In genomic region chr2:122587861-122588519, GRCm38 (mm10) we compare ENCODE assay signal across 15 mouse cellular contexts. TPM values are rescaled to one million over a fixed set of nuclear protein-coding genes. Genes with fewer than 3 reads are reported as not detected.
"Had no signal": no experiment of that assay in that cellular context is flagged by ENCODE, and none has a peak within 500 bp of the region (broad histone marks: within the 10 kb centered on the region; RNA-seq: fewer than 3 reads in every experiment).

No protein-coding gene starts in this region.

- DNase-seq: kidney, adult 2 months; kidney, postnatal 25 days; liver; liver, embryonic 13.5 days; liver, postnatal 0 days; thymus, adult 2 months; thymus, postnatal 25 days had no signal

- H3K27me3 ChIP-seq: intestine, embryonic 15.5 days; kidney, embryonic 15.5 days; limb, embryonic 12.5 days; liver, embryonic 13.5 days; lung, embryonic 15.5 days; midbrain, embryonic 12.5 days; stomach, embryonic 15.5 days had no signal

- H3K36me3 ChIP-seq: intestine, embryonic 15.5 days; kidney, embryonic 15.5 days; limb, embryonic 12.5 days; liver, embryonic 13.5 days; lung, embryonic 15.5 days; midbrain, embryonic 12.5 days; stomach, embryonic 15.5 days had no signal

- H3K27ac ChIP-seq: intestine, embryonic 15.5 days; kidney, embryonic 15.5 days; limb, embryonic 12.5 days; liver, embryonic 13.5 days; lung, embryonic 15.5 days; midbrain, embryonic 12.5 days; stomach, embryonic 15.5 days had no signal

- ATAC-seq: intestine, embryonic 15.5 days; liver, postnatal 0 days; midbrain, embryonic 16.5 days had no signal

- H3K9me3 ChIP-seq: intestine, embryonic 15.5 days; kidney, embryonic 15.5 days; limb, embryonic 12.5 days; liver, embryonic 13.5 days; lung, embryonic 15.5 days; midbrain, embryonic 12.5 days; stomach, embryonic 15.5 days had no signal

- H3K4me1 ChIP-seq: intestine, embryonic 15.5 days; kidney, embryonic 15.5 days; limb, embryonic 12.5 days; liver, embryonic 13.5 days; lung, embryonic 15.5 days; midbrain, embryonic 12.5 days; stomach, embryonic 15.5 days had no signal

- H3K9ac ChIP-seq: intestine, embryonic 15.5 days; kidney, embryonic 15.5 days; limb, embryonic 12.5 days; liver, embryonic 13.5 days; liver, postnatal 0 days; lung, embryonic 15.5 days; midbrain, embryonic 12.5 days; stomach, embryonic 15.5 days had no signal

- H3K4me2 ChIP-seq: intestine, embryonic 15.5 days; kidney, embryonic 15.5 days; limb, embryonic 12.5 days; liver, embryonic 13.5 days; lung, embryonic 15.5 days; midbrain, embryonic 12.5 days; stomach, embryonic 15.5 days had no signal

- H3K4me3 ChIP-seq: intestine, embryonic 15.5 days; kidney, embryonic 15.5 days; limb, embryonic 12.5 days; liver, embryonic 13.5 days; lung, embryonic 15.5 days; midbrain, embryonic 12.5 days; stomach, embryonic 15.5 days had no signal

RNA-seq across cellular contexts. Expression of gene AA467197, which starts 48.8 kb away (rescaled TPM):
- total RNA-seq: left cerebral cortex, postnatal 25 days had no signal
- polyA plus RNA-seq: midbrain, embryonic 16.5 days had no signal
